Mouse (Mus musculus) hematopoietic stem cell, adult 5-6 weeks (primary cell): ENCODE data around the gene Syt9. TPM values are rescaled to one million over a fixed set of nuclear protein-coding genes. Genes with fewer than 3 reads are reported as not detected.

ENCODE experiments used
- ATAC-seq, 2 experiments: fragments of 125-278 bp in 1 of 2; replicated peaks in 1 of 2; 2 replicates each; pipeline ENCODE4 v1.8.0; 2016 to 2017; ENCODE audit warnings: inconsistent platforms in 2 of 2, mild to moderate bottlenecking in 2 of 2, moderate number of reproducible peaks in 2 of 2, low read depth in 1 of 2, moderate TSS enrichment in 1 of 2; ENCODE audit not compliant: low FRiP score in 2 of 2, poor library complexity in 2 of 2, severe bottlenecking in 2 of 2, insufficient read depth in 1 of 2, low TSS enrichment in 1 of 2
- total RNA-seq: library from RNA; stranded (forward); fragments of 172-1452, 232-1000 nt; gene quantifications from 2 replicates; pipeline ENCODE4 v1.2.3, GENCODE M21; 2017

The Syt9 gene
- total RNA-seq, 1 experiment from 2014 or later, result not detected

GRCm38 (mm10) chr7:107574276-107574675 lies 203.7 kb downstream of the Syt9 start:
- no peak for ATAC-seq

- no peak for ATAC-seq
These were observed 222.1 kb downstream of the Syt9 start for GRCm38 (mm10) chr7:107592641-107593040.

- peak; percentile 56 to 59 for ATAC-seq
These were observed 223.4 kb downstream of the Syt9 start for GRCm38 (mm10) chr7:107593904-107594303.

GRCm38 (mm10) chr7:107594325-107594856 lies 223.9 kb downstream of the Syt9 start:
- peak; percentile 57 to 67 for ATAC-seq

- ATAC-seq, result peak; percentile 88 to 92
These were observed 224.4 kb downstream of the Syt9 start, which contains the start of gene Ppfibp2 for GRCm38 (mm10) chr7:107594857-107595402. Ppfibp2 (plus strand) TSS chr7:107595207.

- ATAC-seq, result no peak
These were observed 224.9 kb downstream of the Syt9 start for GRCm38 (mm10) chr7:107595426-107595825.

- ATAC-seq, result no peak
These were observed 226.2 kb downstream of the Syt9 start for GRCm38 (mm10) chr7:107596753-107597152.

- no peak for ATAC-seq
These were observed 227.4 kb downstream of the Syt9 start for GRCm38 (mm10) chr7:107597956-107598355.

Other genes starting within 250 kb of the Syt9 start
- gene Olfr715, start 239.6 kb upstream of the Syt9 start, total RNA-seq, result not detected in 2 replicates
- not detected in 2 replicates for gene Olfr716, start 232.4 kb upstream of the Syt9 start, total RNA-seq
- gene Nlrp14, start 203.7 kb upstream of the Syt9 start, total RNA-seq, result not detected in 2 replicates
- gene Rbmxl2, start 161.3 kb upstream of the Syt9 start, total RNA-seq, result not detected in 2 replicates
- gene Olfml1, start 196.7 kb downstream of the Syt9 start, total RNA-seq, result 0.31 TPM in 1 of 2 replicates, not detected in the other
- 13.7 and 14.3 TPM in 2 replicates for gene Ppfibp2, start 224.5 kb downstream of the Syt9 start, total RNA-seq